Mouse (Mus musculus) adrenal gland, adult 18-20 months (tissue): ENCODE data around the gene Castor2. TPM values are rescaled to one million over a fixed set of nuclear protein-coding genes. Genes with fewer than 3 reads are reported as not detected.

Experiments
- DNase-seq, 2 experiments: peaks; one replicate each; pipeline ENCODE4 v3.0.0; 2021 to 2022; ENCODE audit warnings: low spot score in 2 of 2
- total RNA-seq, 2 experiments: library from RNA; stranded (reverse); gene quantifications; 1 replicate in 1 of 2; 2 replicates in 1 of 2; pipeline ENCODE4 v1.2.3; 2021

The Castor2 gene
- total RNA-seq, 2 experiments from 2014 or later, result 12.4 to 14.0 TPM

GRCm38 (mm10) chr5:134101322-134101721 lies 1.8 kb downstream of the Castor2 start:
- no peak for DNase-seq

GRCm38 (mm10) chr5:134101883-134102282 lies 2.4 kb downstream of the Castor2 start:
- DNase-seq, result no peak

DNA sequence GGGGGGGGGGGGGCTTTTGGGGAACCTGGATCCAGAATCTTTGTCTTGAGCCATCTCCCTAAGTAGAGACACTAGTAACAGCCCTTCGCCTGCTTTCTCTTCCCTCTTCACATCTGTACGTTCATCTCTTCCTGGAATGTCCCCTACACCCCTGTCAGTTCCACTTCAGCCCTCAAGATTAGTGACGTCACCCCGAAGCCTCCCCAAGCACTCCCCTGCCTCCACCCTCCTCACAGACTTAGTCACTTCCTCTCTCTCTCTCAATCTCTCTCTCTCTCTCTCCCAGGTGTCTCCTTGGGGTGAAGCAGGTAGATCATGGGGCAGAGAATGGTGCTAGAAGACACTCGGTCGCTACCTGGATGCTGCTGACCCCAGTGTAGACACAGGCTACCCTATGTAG lies 3.2 kb downstream of the Castor2 start:
- DNase-seq, result no peak

DNA sequence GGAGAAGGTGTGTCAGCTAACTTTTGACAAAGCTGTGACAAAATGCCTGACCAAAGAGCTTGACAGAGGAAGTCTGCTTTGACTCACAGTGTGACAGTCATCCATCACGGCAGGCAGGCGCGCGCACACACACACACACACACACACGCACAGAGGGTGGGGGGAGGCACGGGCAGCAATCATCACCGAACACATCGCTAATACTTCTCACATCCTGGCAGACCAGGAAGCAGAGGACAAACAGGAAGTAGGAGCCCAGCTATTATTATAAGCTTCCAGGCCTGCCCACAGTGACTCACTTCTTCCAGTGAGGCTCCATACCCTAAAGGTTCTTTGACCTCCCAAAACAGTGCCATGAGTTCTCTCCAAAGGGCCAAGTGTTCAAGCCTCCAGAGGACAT lies 6.3 kb downstream of the Castor2 start:
- DNase-seq, result no peak

- no peak for DNase-seq
These were observed 15.5 kb downstream of the Castor2 start for GRCm38 (mm10) chr5:134114981-134115380.

DNA sequence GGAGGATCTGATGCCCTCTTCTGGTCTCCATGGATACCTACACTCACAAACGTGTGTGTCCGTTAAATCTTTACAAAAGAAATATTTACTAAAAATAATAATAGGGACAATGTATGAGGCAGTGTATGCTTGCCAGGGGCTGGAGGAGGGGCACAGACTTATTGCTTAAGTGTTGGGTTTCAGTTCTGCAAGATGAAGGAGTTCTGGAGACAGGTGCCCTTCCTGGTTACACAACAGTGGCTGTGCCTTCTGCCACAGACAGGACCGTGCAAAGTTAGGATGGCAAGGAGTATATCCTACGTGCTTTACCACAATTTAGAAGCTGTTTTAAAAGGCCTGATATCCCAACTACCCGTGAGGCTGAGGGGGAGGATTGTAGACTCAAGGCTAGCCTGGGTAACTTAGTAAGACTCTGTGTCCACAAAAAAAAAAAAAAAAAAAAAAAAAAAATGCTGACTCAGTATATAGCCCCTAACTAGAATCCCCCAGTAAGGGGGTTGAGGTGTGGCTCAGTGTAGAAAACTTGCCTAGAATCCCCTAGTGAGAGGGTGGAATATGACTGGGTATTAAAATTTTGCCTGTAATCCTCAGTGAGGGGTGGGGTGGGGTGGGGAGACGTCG lies 16.2 kb downstream of the Castor2 start:
- DNase-seq, result no peak

DNA sequence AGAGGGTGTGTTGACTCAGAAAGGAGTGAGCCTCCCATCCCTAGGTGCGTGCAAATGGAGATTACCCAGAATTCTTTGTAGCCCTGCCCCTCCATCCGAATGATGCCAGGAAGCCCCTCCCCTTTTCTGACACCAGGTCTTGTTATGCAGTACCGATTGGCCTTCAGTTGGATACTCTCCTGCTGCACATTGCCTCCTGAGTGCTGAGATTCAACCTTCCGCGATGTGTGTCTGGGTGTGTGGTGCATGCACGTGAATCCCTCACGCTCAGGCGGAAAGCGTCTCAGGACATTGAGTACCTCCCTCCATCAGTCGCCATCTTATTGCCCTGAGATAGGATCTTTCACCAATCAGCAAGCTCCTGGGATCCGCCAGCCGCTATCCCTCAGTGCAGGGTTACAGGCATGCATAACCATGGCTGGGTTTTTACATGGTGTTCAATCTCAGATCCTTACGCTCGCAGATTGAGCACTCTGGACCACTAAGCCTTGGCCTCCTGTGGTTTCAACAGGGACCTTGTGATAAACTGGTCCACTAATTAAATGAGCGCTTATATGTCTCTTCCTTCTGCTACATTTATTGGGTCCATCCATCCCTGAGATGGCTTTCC lies 19.4 kb downstream of the Castor2 start:
- no peak for DNase-seq

DNA sequence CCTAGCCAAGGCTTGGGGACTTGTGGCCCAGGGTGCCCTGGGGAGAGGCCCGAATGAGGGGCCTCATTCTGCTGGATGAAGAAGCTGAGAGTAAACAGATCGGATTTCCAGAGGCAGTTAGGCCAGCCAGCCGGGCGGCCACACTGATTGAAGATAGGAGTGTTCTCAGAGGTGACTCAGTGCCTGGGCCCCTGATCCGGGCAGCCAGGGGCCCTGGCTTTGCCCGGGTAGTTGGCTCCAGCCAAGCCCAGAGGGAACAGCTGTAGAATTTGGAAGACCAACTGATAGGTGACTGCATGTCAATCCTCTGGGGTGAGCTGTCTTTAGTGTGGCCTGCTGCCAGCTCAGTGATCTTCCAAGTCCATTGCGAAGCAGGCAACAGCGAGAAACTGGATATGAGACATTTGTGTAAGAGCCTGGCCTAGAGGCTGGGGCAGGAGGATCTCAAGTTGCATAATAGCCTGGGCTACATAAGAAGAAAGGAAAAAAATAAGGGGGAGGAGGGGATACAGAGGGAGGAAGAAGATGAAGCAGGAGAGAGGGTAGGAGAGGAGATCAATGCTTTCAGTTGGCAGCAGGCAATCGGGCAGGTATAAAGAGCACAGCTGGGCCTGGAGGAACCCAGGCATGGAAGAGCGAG lies 20.1 kb downstream of the Castor2 start:
- DNase-seq, result no peak

GRCm38 (mm10) chr5:134120135-134120534 lies 20.6 kb downstream of the Castor2 start:
- DNase-seq, result no peak

DNA sequence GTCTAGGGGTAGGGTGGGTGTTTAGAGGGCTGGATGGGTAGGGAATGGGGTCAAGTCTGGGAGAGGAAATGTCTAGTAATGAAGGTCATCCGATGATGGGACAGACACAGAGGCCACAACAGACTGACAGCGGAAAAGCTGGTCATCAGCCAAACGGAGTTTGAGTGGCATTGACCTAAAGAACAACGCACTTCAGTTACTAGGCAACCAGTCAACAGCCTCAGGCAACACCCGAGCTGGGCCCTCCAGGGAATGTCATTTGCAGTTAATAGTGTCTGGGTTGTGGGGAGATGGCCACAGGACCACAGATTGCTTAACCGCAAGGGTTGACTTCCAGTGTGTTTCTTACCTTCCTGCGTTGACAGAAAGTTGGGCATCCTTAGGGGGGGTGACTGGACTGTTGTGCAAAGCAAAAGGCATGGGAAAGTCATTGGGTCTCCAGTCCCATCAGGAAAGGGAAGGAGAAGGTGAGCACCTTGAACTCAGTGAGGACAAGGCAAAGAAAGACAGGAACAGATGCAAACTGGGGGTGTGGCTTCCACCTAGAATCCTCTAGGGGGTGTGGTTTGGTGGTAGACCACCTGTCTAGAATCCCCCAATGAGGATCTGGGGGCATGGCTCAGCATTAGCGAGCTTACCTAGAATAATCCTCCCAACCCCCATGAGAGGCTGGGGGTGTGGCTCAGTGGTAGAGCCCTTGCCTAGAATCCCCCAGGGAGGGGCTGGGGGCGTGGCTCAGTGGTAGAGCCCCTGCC lies 21.8 kb downstream of the Castor2 start:
- DNase-seq, result peak in 1 of 2 experiments; percentile 19

DNA sequence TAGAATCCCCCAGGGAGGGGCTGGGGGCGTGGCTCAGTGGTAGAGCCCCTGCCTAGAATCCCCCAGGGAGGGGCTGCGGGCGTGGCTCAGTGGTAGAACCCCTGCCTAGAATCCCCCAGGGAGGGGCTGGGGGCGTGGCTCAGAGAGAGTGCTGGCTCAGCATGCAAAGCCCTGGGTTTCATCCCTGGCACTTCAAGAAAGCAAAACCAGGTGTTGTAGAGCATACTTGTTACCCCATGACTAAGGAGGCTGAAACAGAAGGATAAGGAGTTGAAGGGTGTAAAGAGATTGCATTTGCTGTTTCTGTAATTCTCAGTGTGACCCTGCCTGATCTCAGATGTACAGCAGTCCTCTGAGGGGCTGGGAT lies 22.4 kb downstream of the Castor2 start:
- DNase-seq, result no peak

DNA sequence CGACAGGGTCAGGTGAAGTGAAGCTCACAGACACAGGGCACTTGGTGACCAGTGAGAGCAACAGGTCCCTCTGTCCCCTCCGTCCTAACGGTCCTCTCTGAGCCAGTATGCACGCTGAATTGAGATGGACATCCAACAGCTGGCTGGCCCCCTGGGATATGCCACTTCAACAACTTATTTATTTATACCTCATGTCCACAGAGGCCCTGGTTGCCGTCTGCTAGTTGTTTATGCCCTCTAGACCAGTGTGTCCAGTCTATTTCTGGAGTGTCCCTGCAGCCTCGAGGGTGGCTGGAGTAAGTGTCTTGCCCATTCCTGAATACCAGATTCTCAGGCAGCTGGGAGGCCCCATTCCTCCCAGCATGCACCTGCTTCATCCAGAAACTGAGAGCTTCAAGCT lies 24.3 kb downstream of the Castor2 start:
- no peak for DNase-seq

DNA sequence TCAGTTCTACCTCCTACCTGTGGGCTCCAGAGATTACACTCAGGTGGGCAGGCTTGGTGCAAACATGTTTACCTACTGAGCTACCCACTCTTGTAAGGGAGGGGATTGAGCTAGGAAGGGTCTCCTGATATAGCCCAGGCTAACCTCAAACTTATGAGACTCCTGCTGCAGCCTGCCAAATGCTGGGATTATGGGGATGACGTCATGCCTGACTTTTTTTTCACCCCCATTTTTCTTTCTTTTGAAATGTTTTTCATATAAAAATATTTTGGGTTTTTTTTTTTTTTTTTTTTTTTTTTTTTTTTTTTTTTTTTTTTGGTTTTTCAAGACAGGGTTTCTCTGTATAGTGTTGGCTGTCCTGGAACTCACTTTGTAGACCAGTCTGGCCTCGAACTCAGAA lies 26.7 kb downstream of the Castor2 start:
- no peak for DNase-seq

DNA sequence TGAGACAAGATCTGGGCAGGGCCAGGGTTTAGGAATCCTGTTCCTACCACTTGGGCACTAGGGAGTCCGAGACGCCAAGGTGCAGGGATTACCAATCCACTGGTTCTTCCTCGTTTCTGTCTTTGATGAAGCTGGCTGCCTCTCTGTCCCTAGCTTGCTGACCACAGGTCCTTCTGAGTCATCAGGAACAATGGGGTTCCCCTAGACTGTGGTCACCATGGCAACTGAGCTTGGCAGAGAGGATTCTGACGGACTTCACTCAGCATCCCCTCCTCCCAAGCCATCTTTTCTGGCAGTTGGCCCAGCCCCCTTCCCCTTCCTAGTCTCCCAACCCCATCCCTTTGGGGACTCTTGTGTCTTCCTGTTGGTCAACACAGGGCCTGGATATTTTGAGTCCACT lies 32.1 kb downstream of the Castor2 start:
- no peak for DNase-seq

DNA sequence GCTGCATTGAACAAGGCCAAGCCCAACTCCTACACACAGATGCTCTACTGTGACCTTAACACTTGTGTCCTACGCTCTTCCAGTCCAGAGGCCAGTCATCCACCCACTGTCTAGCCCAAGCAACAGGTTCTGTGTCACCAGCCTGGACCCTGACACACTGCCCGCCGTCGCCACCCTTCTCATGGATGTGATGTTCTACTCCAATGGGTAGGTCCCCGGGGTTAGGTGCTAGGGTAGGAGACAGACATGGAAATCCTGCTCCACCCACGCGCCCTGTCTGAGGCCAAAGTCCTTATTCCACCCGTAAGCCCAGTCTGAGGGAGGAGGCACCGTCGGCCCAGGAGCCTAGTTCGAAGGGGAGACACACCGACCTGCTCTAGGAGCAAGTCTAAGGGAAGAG lies 36.5 kb downstream of the Castor2 start:
- DNase-seq, result no peak

DNA sequence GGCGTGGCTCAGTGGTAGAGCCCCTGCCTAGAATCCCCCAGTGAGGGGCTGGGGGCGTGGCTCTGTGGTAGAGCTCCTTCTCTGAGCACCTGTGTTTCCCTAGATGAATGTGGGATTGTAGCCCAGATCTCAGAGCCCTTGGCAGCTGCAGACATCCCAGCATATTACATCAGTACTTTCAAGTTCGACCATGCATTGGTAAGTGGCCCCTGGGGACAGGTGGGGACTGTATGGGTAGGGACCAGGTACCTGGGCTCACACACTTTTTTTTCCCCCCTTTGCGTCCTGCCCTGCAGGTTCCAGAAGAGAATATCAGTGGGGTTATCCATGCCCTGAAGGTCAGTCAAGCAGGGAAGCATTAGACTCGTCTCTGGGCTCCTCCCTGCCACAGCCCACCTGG lies 38.4 kb downstream of the Castor2 start:
- no peak for DNase-seq

DNA sequence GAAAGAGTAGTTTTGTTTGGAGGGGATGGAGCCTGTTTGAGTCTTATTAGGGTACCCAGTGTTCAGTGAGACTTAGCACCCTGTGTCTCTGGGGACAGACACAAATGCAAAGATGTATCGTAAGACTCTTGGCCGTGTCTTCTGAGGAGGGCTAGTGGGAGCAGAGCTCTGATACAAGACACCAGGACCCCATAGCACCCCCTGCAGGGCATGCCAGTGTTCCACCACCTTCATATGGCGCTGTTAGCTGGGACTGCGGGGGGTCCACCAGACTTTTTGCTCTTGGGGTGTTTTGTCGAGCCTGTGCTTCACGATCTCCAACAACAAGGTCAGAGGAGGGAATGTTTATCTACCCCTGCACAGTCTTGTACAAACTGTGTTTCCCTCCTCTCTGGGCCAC lies 39.9 kb downstream of the Castor2 start:
- DNase-seq, result no peak

- DNase-seq, result no peak
These were observed 41.7 kb downstream of the Castor2 start for GRCm38 (mm10) chr5:134141236-134141635.

GRCm38 (mm10) chr5:134142381-134142780 lies 42.9 kb downstream of the Castor2 start:
- DNase-seq, result no peak

DNA sequence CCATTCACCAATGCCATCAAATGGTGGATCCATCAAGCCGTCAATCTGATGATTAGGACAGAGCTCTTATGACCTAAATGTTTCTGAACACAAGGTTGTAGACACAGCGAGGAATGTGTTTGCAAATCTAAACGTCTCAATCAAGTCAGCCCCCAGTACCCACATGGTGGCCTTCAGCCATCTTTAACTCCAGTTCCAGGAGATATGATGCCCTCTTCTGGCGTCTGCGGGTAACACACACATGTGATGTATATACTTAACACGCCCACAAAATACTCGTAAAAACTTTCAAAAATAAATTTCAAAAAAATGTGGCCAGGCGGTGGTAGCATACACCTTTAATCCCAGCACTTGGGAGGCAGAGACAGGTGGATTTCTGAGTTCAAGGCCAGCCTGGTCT lies 45.5 kb downstream of the Castor2 start:
- DNase-seq, result no peak

DNA sequence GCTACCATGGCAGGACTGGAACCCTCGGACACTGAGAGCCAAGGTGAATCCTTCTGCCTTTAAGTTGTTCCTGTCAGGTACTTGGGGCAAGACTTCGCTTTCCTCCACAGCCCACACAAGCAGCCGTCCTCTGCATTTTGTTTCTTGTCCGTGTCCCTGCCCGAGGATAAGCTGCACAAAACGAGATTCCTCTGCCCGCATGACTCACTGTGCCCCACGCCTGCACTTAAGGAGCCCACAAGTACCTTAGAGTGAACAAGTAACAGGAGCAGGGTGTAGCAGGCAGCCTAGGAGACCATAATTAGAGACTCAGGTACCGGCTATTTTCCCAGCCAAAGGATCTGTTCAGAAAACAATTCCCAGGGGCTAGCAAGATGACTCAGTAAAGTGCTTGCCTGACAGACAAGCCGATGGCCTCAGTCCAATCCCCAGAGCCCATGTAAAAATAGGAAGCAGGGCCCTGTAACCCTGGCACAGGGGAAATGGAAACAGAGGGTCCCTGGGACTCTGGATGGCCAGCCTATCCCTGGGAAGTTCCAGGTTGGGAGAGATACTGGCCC lies 47.8 kb downstream of the Castor2 start:
- DNase-seq, result no peak

GRCm38 (mm10) chr5:134148153-134148552 lies 48.6 kb downstream of the Castor2 start:
- no peak for DNase-seq
